Mouse (Mus musculus) G1E-ER4 (cell line): ENCODE measurements around the gene Olfr765. TPM values are rescaled to one million over a fixed set of nuclear protein-coding genes. Genes with fewer than 3 reads are reported as not detected.
"Not testable (repeated sequence)": the region's sequence is repeated elsewhere in the genome, so short reads cannot be mapped to it uniquely, and the experiment has no call there.

Source experiments
- GATA1 ChIP-seq: IDR thresholded peaks from one replicate; pipeline ENCODE4 v1.8.0; 2012; ENCODE audit warnings: low read length, inconsistent platforms
- polyA plus RNA-seq: library from polyadenylated mRNA; stranded (reverse); fragments of >175 nt; gene quantifications from 2 replicates; pipeline ENCODE4 v1.2.3, GENCODE M21; 2012

The Olfr765 gene
- not detected in 2 replicates for polyA plus RNA-seq

DNA sequence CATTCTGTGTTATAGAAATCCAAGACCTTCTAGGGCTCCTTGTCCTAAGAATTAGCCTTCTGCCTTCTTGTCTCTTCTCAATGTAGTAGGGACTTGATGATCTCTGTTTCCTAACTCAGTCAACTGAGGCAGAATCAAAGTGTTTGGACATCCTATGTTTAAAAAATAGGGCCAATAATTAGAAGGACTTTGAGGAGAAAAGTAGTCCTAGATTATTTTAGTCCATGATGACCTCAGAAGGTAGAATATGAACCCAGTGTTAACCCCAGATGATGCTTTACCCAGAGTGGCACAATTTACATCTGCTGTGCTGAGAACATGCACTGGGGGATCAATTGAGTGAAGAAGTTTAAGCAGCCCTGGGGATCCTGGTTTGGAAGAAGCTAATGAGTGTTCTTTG is at the start of gene Olfr765:
Gene Olfr765 (minus strand): TSS at position 101 of the 400 bp plus-strand sequence.
- TF ChIP-seq GATA1, result not testable (repeated sequence)

DNA sequence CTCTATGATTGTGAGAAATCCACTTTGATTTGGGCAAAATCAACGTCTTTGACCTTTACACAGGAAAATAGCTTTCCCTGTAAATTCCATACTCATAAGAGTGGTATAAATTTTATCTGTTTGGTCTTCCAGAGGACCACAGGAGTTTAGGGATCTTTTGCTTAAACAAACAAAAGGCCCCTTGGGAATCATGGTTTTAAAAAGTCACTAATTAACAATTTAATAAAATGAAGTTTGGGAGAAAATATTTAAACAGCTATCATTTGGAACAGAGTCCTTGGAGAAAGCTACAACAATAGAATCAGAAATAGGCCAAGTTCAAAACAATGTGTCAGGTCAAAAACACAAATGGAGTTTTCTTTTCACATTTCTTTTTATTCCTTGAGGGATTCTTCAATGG is 49.5 kb upstream of the Olfr765 start, which contains the start of gene Olfr768:
Gene Olfr768 (minus strand): TSS at position 101 of the 400 bp plus-strand sequence.
- TF ChIP-seq GATA1, result no peak

DNA sequence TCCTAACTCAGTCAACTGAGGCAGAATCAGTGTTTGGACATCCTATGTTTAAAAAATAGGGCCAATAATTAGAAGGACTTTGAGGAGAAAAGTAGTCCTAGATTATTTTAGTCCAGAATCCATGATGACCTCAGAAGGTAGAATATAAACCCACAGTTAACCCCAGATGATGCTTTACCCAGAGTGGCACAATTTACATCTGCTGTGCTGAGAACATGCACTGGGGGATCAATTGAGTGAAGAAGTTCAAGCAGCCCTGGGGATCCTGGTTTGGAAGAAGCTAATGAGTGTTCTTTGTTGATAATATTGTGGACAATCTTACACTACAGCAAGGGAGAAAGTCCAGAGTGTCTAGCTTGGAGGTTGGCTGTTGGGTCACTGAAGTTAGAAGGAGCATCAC is 33.0 kb upstream of the Olfr765 start, which contains the start of gene Olfr767:
Gene Olfr767 (minus strand): TSS at position 101 of the 400 bp plus-strand sequence.
- not testable (repeated sequence) for TF ChIP-seq GATA1

DNA sequence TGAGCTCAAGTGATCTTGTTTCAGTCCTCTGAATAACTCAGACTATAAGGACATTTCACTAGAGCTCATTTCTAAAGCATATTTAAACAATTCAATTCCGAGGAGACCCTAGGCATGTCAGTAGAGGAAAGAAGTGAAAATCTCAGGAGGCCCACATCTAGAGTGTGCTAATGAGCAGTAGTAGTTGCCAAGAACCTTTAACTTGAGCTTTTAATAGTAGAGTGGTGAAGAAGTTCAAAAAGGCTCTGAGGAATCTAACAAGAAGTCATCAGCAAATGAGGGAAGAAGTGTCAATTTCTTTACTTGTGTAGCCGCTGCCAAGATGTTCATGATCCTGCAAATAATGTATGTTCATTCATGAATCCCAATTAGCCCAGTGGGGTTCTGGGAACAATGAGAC is 19.1 kb upstream of the Olfr765 start, which contains the start of gene Olfr766-ps1:
Gene Olfr766-ps1 (minus strand): TSS at position 101 of the 400 bp plus-strand sequence.
- no peak for TF ChIP-seq GATA1

DNA sequence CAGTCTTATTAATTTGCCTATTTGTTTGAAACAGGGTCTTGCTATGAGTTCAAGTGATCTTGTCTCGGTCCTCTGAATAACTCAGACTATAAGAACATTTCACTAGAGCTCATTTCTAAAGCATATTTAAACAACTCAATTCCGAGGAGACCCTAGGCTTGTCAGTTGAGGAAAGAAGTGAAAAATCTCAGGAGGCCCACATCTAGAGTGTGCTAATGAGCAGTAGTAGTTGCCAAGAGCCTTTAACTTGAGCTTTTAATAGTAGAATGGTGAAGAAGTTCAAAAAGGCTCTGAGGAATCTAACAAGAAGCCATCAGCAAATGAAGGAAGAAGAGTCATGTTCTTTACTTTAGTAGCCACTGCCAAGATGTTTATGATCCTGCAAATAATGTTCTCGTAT is 10.0 kb downstream of the Olfr765 start, which contains the start of gene Olfr764-ps1:
Gene Olfr764-ps1 (minus strand): TSS at position 101 of the 400 bp plus-strand sequence.
- no peak for TF ChIP-seq GATA1

DNA sequence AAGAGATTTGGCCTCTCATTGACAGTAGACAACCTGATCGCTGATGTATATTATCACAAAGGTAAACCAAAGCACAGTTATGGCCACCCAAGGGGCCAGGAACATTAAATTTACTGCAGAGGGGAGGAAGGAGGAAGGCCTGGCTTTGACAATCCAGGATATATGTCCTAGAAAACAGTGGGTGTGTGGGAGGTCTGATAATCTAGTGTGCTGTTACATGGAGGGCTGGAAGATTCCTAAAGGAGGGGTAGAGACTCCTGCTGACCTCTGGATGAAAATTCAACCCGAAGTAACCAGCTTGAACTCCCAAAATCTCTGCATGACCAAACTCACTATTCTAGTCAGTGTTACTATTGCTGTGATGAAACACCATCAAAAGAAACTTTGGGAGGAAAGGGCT is 21.5 kb downstream of the Olfr765 start:
- no peak for TF ChIP-seq GATA1

DNA sequence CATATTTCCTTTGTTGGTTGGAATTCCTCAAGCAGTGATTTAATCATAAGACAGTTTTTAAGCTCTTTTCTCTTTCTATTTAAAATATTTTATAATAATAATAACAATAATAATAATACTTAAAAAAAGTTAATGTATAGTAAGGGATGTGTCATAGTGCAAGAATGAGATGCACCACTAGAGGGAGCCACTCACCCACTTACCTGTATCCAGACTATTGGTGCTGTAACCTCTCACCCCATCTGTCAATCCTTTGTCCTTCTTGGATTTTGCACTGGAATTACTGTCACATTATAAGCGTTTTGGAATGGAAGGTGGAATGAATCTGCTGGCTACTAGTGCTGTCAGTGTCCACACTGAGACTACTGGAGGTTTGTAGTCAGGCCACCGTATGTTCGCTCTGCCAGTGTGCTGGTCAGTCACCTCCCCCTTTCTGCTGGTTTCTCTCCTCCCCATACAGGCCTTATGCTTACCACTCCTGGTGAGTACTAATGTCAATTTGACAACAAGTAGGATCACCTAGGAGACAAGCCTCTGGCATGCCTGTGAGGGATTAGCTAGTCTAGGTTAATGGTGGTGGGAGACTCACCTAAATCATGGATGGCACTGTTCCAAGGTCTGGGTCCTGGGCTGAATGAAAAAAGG is 23.7 kb downstream of the Olfr765 start:
- TF ChIP-seq GATA1, result no peak

DNA sequence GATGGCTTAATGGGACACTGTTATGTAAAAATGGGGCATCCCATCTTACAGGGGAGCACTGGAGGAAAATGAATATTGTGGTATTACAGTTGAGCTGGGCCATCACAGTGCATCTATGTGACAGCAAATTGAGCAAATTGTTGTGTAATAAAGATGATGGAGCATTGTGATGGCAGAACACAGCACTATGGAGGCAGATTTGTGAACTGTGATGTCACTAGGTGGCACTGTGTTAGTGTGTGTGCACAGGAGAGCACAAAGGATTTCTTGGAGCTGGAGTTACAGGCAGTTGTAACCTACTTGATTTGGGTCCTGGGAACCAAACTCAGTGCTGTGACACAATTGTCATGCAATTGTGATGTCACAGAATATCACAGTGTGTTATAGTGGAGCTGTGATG is 26.5 kb downstream of the Olfr765 start:
- no peak for TF ChIP-seq GATA1

DNA sequence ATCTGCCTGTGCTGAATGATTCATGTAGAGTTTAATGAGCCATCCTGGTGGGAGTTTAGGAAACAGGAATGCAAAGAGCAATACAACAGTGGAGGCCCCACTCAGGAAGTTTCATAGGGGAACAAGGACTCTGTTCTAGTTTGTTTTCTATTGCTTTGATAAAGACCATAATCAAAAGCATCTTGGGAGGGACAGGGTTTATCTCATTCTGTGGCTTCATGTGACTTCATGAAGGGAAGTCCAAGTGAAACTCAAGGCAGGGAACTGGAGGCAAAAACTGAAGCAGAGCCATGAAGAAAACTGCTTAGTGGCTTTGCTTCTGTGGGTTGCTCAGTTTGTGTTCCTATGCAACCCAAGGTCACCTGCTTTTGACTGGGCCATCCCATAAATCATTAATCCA is 35.3 kb downstream of the Olfr765 start:
- TF ChIP-seq GATA1, result peak; percentile 63

DNA sequence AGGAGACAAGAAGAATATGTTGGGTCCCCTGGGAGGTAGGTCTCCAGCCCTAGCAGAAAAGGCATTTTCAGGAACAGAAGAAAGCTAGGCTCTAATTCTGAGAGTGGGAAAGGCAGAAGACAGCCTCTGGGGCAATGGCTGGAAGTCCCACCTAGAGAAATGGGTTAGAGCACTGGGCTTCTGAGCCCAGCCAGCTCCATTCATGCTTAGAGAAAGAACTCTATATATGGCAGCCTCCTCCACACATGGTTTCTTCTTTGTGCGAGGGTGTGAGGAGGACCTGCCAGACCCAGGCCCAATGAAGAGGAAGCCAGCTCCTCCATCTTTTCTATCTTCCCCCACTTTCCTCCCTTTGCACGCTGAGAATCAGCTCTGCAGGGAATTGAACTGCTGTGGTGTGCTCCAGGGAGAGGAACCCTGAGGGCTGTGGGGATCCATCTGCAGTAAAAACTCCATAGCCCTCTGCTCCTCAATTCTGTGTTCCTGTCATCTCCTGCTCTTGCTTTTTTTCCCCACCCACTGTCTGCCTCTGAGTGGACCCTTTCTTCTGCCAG is 39.4 kb downstream of the Olfr765 start, which contains the start of gene Olfr763:
Gene Olfr763 (plus strand): TSS at position 504 of the 554 bp plus-strand sequence.
- TF ChIP-seq GATA1, result no peak

DNA sequence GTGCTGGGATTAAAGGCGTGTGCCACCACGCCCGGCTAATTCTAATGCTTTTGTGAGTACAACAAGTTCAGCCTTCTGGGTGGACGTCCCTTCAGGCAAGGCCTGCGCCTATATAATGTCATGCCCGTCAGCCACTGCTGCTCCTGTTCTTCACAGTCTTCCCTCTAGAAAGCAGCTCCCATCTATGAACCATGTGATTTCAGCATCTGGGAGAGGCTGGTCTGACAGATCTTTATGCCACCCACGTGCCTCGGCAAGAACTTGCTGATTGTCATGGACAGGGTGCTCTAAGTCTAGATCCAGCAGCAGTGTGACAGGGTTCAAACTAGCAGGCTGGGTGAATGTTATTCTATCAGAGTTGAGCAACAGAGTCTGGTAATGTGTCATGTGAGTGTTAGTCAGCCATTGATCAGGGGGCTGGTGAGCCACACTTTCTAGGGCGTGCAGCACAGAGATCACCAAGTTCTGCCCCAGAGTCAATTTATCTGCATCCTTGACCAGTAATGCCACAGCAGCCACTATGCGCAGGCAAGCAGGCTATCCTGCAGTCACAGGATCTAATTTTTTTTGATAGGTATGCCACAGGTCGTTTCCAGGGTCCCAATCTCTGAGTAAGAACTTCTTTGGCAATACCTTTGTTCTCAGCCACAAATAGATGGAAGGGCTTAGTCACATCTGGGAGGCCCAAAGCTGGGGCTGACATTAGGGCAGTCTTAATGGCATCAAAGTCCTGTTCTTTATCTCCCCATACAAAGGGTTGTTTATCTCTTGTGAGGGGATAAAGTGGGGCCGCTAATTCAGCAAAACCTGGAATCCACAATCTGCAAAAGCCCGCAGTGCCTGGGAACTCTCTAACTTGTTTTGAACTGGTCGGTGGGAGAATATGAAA is 45.5 kb downstream of the Olfr765 start:
- TF ChIP-seq GATA1, result no peak

DNA sequence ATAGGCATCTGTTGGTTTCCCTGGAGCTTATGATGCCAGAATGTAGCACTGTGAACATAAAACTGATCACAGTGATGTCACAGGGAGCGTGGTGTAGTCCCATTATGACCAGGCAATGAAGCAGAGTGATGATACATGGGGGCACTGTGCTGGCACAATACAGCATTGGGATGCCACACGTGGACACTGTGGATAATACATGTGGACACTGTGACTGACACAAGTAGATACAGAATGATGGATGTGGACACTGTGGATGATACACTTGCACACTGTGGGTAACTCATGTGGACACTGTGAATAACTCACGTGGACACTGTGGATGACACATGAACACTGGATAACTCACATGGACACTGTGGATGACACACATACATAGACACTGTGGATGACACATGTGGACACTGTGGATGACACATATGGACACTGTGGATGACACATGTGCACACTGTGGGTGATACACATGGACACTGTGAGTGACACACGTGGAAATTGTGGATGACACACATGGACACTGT is 53.2 kb downstream of the Olfr765 start:
- TF ChIP-seq GATA1, result no peak

DNA sequence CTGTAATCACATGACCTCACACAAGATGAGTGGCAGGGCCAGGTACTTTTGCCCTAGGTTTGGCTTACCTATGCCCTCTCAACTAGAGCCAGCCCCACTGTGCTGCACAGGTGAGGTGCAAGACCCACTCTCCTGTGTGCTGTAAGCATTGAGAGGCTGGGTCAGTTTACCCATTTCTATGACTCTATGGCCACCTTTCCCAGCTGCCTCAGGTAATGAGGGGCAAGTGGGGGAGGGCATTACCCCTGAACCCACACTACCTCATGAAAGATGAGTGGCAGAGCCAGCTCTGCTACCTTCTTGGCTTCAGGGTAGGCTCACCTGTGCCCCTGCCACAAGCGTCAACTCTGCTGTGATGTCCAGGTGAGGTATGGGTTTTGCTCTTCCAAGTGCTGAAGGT is 54.0 kb downstream of the Olfr765 start:
- TF ChIP-seq GATA1, result no peak

Other genes starting within 250 kb of the Olfr765 start
- 9.6 and 12.6 TPM in 2 replicates for gene Dnajc14, start 245.9 kb downstream of the Olfr765 start, polyA plus RNA-seq
- 1.2 and 1.6 TPM in 2 replicates for gene Tmem198b, start 245.6 kb downstream of the Olfr765 start, polyA plus RNA-seq
- 4.5 and 7.1 TPM in 2 replicates for gene Sarnp, start 232.7 kb downstream of the Olfr765 start, polyA plus RNA-seq
- gene Ormdl2, start 228.4 kb downstream of the Olfr765 start, polyA plus RNA-seq, result 16.4 and 19.8 TPM in 2 replicates
- gene Gdf11, start 158.3 kb downstream of the Olfr765 start, polyA plus RNA-seq, result 0.02 and 0.04 TPM in 2 replicates
- gene Cd63, start 149.0 kb downstream of the Olfr765 start, polyA plus RNA-seq, result not detected in 2 replicates
- 0.61 and 0.65 TPM in 2 replicates for gene Rdh5, start 127.1 kb downstream of the Olfr765 start, polyA plus RNA-seq
- gene Bloc1s1, start 126.0 kb downstream of the Olfr765 start, polyA plus RNA-seq, result 105 and 109 TPM in 2 replicates
- gene Itga7, start 116.2 kb downstream of the Olfr765 start, polyA plus RNA-seq, result 0.43 and 0.71 TPM in 2 replicates
- 0.06 TPM in 1 of 2 replicates, not detected in the other for gene Mettl7b, start 89.0 kb downstream of the Olfr765 start, polyA plus RNA-seq
- not detected in 2 replicates for gene Olfr9, start 60.6 kb downstream of the Olfr765 start, polyA plus RNA-seq
- not detected in 2 replicates for gene Olfr763, start 39.2 kb downstream of the Olfr765 start, polyA plus RNA-seq
- gene Olfr764-ps1, start 10.1 kb downstream of the Olfr765 start, polyA plus RNA-seq, result not detected in 2 replicates
- gene Olfr766-ps1, start 19.0 kb upstream of the Olfr765 start, polyA plus RNA-seq, result not detected in 2 replicates
- not detected in 2 replicates for gene Olfr767, start 32.9 kb upstream of the Olfr765 start, polyA plus RNA-seq
- not detected in 2 replicates for gene Olfr768, start 49.4 kb upstream of the Olfr765 start, polyA plus RNA-seq
- not detected in 2 replicates for gene Olfr769, start 67.9 kb upstream of the Olfr765 start, polyA plus RNA-seq
- gene Olfr770, start 89.0 kb upstream of the Olfr765 start, polyA plus RNA-seq, result not detected in 2 replicates
- gene Olfr771, start 114.8 kb upstream of the Olfr765 start, polyA plus RNA-seq, result not detected in 2 replicates
- not detected in 2 replicates for gene Olfr772, start 127.9 kb upstream of the Olfr765 start, polyA plus RNA-seq
- gene Olfr773, start 137.4 kb upstream of the Olfr765 start, polyA plus RNA-seq, result not detected in 2 replicates
- not detected in 2 replicates for gene Olfr774, start 186.2 kb upstream of the Olfr765 start, polyA plus RNA-seq
- gene Olfr775, start 198.4 kb upstream of the Olfr765 start, polyA plus RNA-seq, result not detected in 2 replicates
- not detected in 2 replicates for gene Olfr776, start 209.1 kb upstream of the Olfr765 start, polyA plus RNA-seq
- gene Olfr777, start 221.5 kb upstream of the Olfr765 start, polyA plus RNA-seq, result not detected in 2 replicates